10 mouse cellular contexts compared by ENCODE assay signal in the genomic region with DNA sequence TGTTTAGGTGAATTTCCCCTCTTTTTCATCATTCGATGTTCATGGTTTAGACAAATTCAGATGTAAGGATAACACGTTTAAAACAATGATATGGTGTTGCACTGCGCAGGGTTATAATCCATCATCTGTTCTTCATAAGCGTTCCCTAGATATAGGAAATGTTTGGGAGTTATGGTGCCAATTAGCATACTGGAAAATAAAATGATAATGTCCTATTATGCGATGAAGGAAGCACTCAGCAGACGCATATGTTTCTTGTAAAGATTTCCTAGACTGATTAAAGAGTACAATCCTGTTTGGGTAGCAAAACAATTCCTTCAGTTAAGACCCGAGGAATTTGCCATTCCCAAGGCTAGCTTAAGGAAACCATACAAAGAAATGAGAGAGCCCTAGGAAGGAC.
ATAC-seq lines count a peak whose summit lies in the region.
"Had no signal": no experiment of that assay in that cellular context is flagged by ENCODE, and none has a peak within 500 bp of the region (broad histone marks: within the 10 kb centered on the region; RNA-seq: fewer than 3 reads in every experiment).

No protein-coding gene starts in this region.

- no peak overlapping the region for H3K9ac ChIP-seq in embryonic facial prominence, embryonic 12.5 days
- H3K9ac ChIP-seq in embryonic facial prominence, embryonic 13.5 days = no peak overlapping the region
- no peak overlapping the region for H3K9ac ChIP-seq in embryonic facial prominence, embryonic 15.5 days
- H3K9ac ChIP-seq in midbrain, embryonic 13.5 days (replicated peaks) = no peak overlapping the region
- H3K9ac ChIP-seq: forebrain, embryonic 12.5 days had no signal

- no peaks in the 10 kb centered on the region for H3K9me3 ChIP-seq in embryonic facial prominence, embryonic 12.5 days
- H3K9me3 ChIP-seq in embryonic facial prominence, embryonic 13.5 days = no peaks in the 10 kb centered on the region
- H3K9me3 ChIP-seq in embryonic facial prominence, embryonic 15.5 days (replicated peaks) = no peaks in the 10 kb centered on the region
- H3K9me3 ChIP-seq in midbrain, embryonic 13.5 days = no peaks in the 10 kb centered on the region
- H3K9me3 ChIP-seq: forebrain, embryonic 10.5 days; forebrain, embryonic 12.5 days had no signal

- H3K27me3 ChIP-seq in embryonic facial prominence, embryonic 12.5 days = no peaks in the 10 kb centered on the region
- H3K27me3 ChIP-seq in embryonic facial prominence, embryonic 13.5 days = no peaks in the 10 kb centered on the region
- H3K27me3 ChIP-seq in embryonic facial prominence, embryonic 15.5 days = no peaks in the 10 kb centered on the region
- no peaks in the 10 kb centered on the region for H3K27me3 ChIP-seq in midbrain, embryonic 13.5 days
- H3K27me3 ChIP-seq: forebrain, embryonic 12.5 days had no signal

- H3K36me3 ChIP-seq in embryonic facial prominence, embryonic 12.5 days = no peaks in the 10 kb centered on the region
- H3K36me3 ChIP-seq in embryonic facial prominence, embryonic 13.5 days = no peaks in the 10 kb centered on the region; the same call in 1 of the 2 replicates
- H3K36me3 ChIP-seq in embryonic facial prominence, embryonic 15.5 days = no peaks in the 10 kb centered on the region
- no peaks in the 10 kb centered on the region for H3K36me3 ChIP-seq in midbrain, embryonic 13.5 days
- H3K36me3 ChIP-seq: forebrain, embryonic 10.5 days; forebrain, embryonic 12.5 days had no signal

- peaks cover 11% of the 10 kb centered on the region for H3K4me1 ChIP-seq in embryonic facial prominence, embryonic 12.5 days
- H3K4me1 ChIP-seq in embryonic facial prominence, embryonic 13.5 days = peaks cover 20% of the 10 kb centered on the region; the same call in 1 of the 2 replicates
- H3K4me1 ChIP-seq in embryonic facial prominence, embryonic 15.5 days = 0 out of 2 replicates have a peak, but pooled peaks cover 3% of the 10 kb centered on the region
- H3K4me1 ChIP-seq in midbrain, embryonic 13.5 days (replicated peaks) = no peaks in the 10 kb centered on the region
- H3K4me1 ChIP-seq: forebrain, embryonic 10.5 days; forebrain, embryonic 12.5 days had no signal

- H3K27ac ChIP-seq in embryonic facial prominence, embryonic 12.5 days = peak overlapping the region; percentile 41; the same call in 1 of the 2 replicates
- no peak overlapping the region for H3K27ac ChIP-seq in embryonic facial prominence, embryonic 13.5 days
- no peak overlapping the region for H3K27ac ChIP-seq in embryonic facial prominence, embryonic 15.5 days (replicated peaks)
- H3K27ac ChIP-seq in midbrain, embryonic 13.5 days = no peak overlapping the region
- H3K27ac ChIP-seq: forebrain, embryonic 10.5 days; forebrain, embryonic 12.5 days had no signal

- ATAC-seq in embryonic facial prominence, embryonic 12.5 days (ENCODE audit: insufficient number of reproducible peaks, insufficient read depth, low FRiP score, low TSS enrichment) = 0 out of 2 replicates have a peak, but pooled peaks have one; percentile 64
- ATAC-seq in embryonic facial prominence, embryonic 13.5 days (ENCODE audit: insufficient number of reproducible peaks, insufficient read depth, low FRiP score, low TSS enrichment, low read depth) = 0 out of 2 replicates have a peak, but pooled peaks have one; percentile 37
- ATAC-seq in embryonic facial prominence, embryonic 15.5 days (ENCODE audit: insufficient number of reproducible peaks, low FRiP score, low TSS enrichment, low read depth) = 0 out of 2 replicates have a peak, but pooled peaks have one; percentile 19
- no peak for ATAC-seq in midbrain, embryonic 13.5 days
- no peak for ATAC-seq in inflammation-experienced regulatory T-cells, adult 6 months
- ATAC-seq: forebrain, embryonic 14.5 days; forebrain, embryonic 16.5 days had no signal

- no peak overlapping the region for H3K4me2 ChIP-seq in embryonic facial prominence, embryonic 12.5 days (replicated peaks)
- H3K4me2 ChIP-seq in embryonic facial prominence, embryonic 13.5 days = no peak overlapping the region
- no peak overlapping the region for H3K4me2 ChIP-seq in embryonic facial prominence, embryonic 15.5 days (replicated peaks)
- no peak overlapping the region for H3K4me2 ChIP-seq in midbrain, embryonic 13.5 days (replicated peaks)
- H3K4me2 ChIP-seq: forebrain, embryonic 12.5 days had no signal

- WGBS in embryonic facial prominence, embryonic 12.5 days = 41% methylated on average over 7 of the region's 7 CpGs
- WGBS in embryonic facial prominence, embryonic 13.5 days = 25% methylated on average over 7 of the region's 7 CpGs
- WGBS in embryonic facial prominence, embryonic 15.5 days = 30% methylated on average over 7 of the region's 7 CpGs
- WGBS in midbrain, embryonic 13.5 days = 86% methylated on average over 7 of the region's 7 CpGs

- no peak overlapping the region for H3K4me3 ChIP-seq in embryonic facial prominence, embryonic 12.5 days
- H3K4me3 ChIP-seq in embryonic facial prominence, embryonic 13.5 days = no peak overlapping the region
- H3K4me3 ChIP-seq in embryonic facial prominence, embryonic 15.5 days (replicated peaks) = no peak overlapping the region
- no peak overlapping the region for H3K4me3 ChIP-seq in midbrain, embryonic 13.5 days (replicated peaks)
- H3K4me3 ChIP-seq: erythroblast, embryonic 14.5 days; forebrain, embryonic 10.5 days; forebrain, embryonic 12.5 days had no signal

Comparison
In these comparisons a context has a peak if more than half of its experiments do, and no peak if none do; other contexts are left out.
1. ATAC-seq: peak in embryonic facial prominence, embryonic 12.5 days (single experiment), embryonic facial prominence, embryonic 13.5 days (single experiment) and embryonic facial prominence, embryonic 15.5 days (single experiment); none in midbrain, embryonic 13.5 days (single experiment) and inflammation-experienced regulatory T-cells, adult 6 months (single experiment).